Mouse (Mus musculus) heart, adult 2 months (tissue): ENCODE measurements at regions not wholly inside any gene's neighbourhood (a gene's known extent, or its start where the extent isn't known, plus 50 kb on each side); places are given as distances from the start of the nearest gene placed in this dataset.

Experiments
- CTCF ChIP-seq: fragments of 200-600 bp; IDR thresholded peaks from 2 replicates; pipeline ENCODE4 v1.8.1; 2022; ENCODE audit warnings: antibody characterized with exemption, mild to moderate bottlenecking, moderate library complexity
- EP300 ChIP-seq: fragments of 200-500 bp; IDR thresholded peaks from 2 replicates; pipeline ENCODE4 v1.6.1; 2011; ENCODE audit warnings: low read depth, low read length, control low read depth; ENCODE audit not compliant: insufficient read depth
- POLR2A ChIP-seq: fragments of 200-500 bp; IDR thresholded peaks from 2 replicates; pipeline ENCODE4 v1.6.1; 2011; ENCODE audit warnings: mild to moderate bottlenecking, low read depth, low read length, control low read depth; ENCODE audit not compliant: insufficient read depth

GRCm38 (mm10) chr16:5377001-5377400 lies 121.2 kb upstream of the Eef2kmt start:
- no peak for TF ChIP-seq POLR2A
- no peak for TF ChIP-seq CTCF
- TF ChIP-seq EP300, result no peak
